Mouse (Mus musculus) ES-Bruce4 (cell line): ENCODE data around the gene Spink8. TPM values are rescaled to one million over a fixed set of nuclear protein-coding genes. Genes with fewer than 3 reads are reported as not detected.
"Not testable (repeated sequence)": the region's sequence is repeated elsewhere in the genome, so short reads cannot be mapped to it uniquely, and the experiment has no call there.

Experiments
- H3K27ac ChIP-seq: 2 replicates; pipeline ENCODE4 v1.5.1; 2012; ENCODE audit warnings: low read length, inconsistent platforms; ENCODE audit not compliant: insufficient read depth
- H3K27me3 ChIP-seq: 2 replicates; pipeline ENCODE4 v1.6.1; 2012; ENCODE audit warnings: mild to moderate bottlenecking, low read length, inconsistent platforms; ENCODE audit not compliant: control insufficient read depth, poor library complexity, insufficient read depth, severe bottlenecking
- H3K36me3 ChIP-seq: 2 replicates; pipeline ENCODE4 v1.6.1; 2012; ENCODE audit warnings: inconsistent platforms, mild to moderate bottlenecking, low read length, moderate library complexity; ENCODE audit not compliant: control insufficient read depth, poor library complexity, insufficient read depth, severe bottlenecking
- H3K4me1 ChIP-seq: one replicate; pipeline ENCODE4 v1.8.1; 2011; ENCODE audit warnings: low read length; ENCODE audit not compliant: control insufficient read depth, insufficient read depth
- H3K4me3 ChIP-seq: 2 replicates; pipeline ENCODE4 v1.5.1; 2011; ENCODE audit warnings: low read depth, mild to moderate bottlenecking, low read length
- H3K9ac ChIP-seq: 2 replicates; pipeline ENCODE4 v1.6.1; 2012; ENCODE audit warnings: low read depth, mild to moderate bottlenecking, inconsistent platforms; ENCODE audit not compliant: poor library complexity, severe bottlenecking
- H3K9me3 ChIP-seq: replicated peaks from 2 replicates; pipeline ENCODE4 v1.6.1; 2012; ENCODE audit warnings: mild to moderate bottlenecking, low read length, inconsistent platforms; ENCODE audit not compliant: control insufficient read depth, poor library complexity, insufficient read depth, severe bottlenecking
- CTCF ChIP-seq: IDR thresholded peaks from one replicate; pipeline ENCODE4 v1.8.1; 2011; ENCODE audit warnings: low read depth, low read length
- EP300 ChIP-seq: IDR thresholded peaks from 2 replicates; pipeline ENCODE4 v1.6.1; 2011; ENCODE audit warnings: low read depth, low read length; ENCODE audit not compliant: insufficient read depth
- POLR2A ChIP-seq: IDR thresholded peaks from one replicate; pipeline ENCODE4 v1.8.1; 2011; ENCODE audit warnings: low read length; ENCODE audit not compliant: insufficient read depth
- polyA plus RNA-seq: library from polyadenylated mRNA; stranded (reverse); fragments of >200 nt; gene quantifications from 2 replicates; pipeline ENCODE4 v1.2.4, GENCODE M21; 2011; ENCODE audit warnings: low read depth; ENCODE audit not compliant: missing spikeins, insufficient read depth, insufficient read length

Gene Spink8
- not detected in 2 replicates for polyA plus RNA-seq

DNA sequence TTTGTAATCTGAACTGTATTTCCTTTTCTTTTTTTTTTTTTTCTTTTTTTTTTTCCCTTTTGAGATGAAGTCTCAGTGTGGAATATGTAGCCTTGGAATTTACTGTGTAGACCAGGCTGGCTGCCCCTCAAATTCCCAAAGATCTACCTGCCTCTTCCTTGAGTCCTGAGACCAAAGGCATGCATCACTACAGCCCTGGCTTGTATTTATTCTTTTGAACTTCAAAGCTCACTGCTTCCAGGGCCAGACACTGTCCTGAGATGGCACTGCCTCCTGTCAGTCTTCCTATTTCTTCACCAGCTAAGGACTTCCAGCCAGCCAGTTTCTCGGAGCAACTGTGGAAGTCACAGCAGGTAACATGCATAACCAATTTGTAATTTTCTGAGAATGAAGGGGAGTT is at the start of gene Spink8:
Gene Spink8 (plus strand): TSS at position 301 of the 400 bp plus-strand sequence.
- H3K36me3 ChIP-seq: no peaks in the 10 kb centered on the region
- H3K4me3 ChIP-seq: no peak within 1 kb of the TSS
- no peak within 1 kb of the TSS for H3K27ac ChIP-seq
- H3K9me3 ChIP-seq: no peaks in the 10 kb centered on the region
- TF ChIP-seq CTCF (no peak), EP300 (no peak), POLR2A (no peak)
- H3K4me1 ChIP-seq: no peaks in the 10 kb centered on the region
- no peak within 1 kb of the TSS for H3K9ac ChIP-seq
- H3K27me3 ChIP-seq: no peaks in the 10 kb centered on the region

DNA sequence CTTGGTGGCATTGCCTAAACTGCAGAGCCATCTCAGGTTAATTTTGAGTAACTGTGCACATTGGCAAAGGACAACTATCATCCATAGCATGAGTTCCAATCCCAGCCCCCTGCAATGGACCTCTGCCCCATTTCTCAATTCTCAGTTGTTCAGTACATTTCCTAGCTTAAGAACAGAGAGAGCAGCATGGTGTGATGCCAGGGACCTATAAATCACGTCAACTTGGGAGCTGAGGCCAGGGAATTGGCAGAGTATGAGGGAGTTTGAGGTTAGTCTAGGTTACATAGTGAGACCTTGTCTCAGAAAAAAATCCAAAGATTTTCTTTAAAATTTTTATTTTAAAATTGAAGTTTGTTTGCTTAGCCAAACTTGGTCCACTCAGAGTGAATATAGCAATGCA is 45.2 kb upstream of the Spink8 start:
- not testable (repeated sequence) for H3K4me3 ChIP-seq, H3K27ac ChIP-seq, H3K27me3 ChIP-seq, H3K9ac ChIP-seq, H3K9me3 ChIP-seq, H3K36me3 ChIP-seq, H3K4me1 ChIP-seq

GRCm38 (mm10) chr9:109790570-109790969 is 21.5 kb upstream of the Spink8 start, which contains the start of gene Fbxw27:
Gene Fbxw27 (minus strand): TSS chr9:109790670.
- H3K4me1 ChIP-seq, H3K36me3 ChIP-seq, H3K9ac ChIP-seq, H3K4me3 ChIP-seq, H3K27me3 ChIP-seq, H3K27ac ChIP-seq, H3K9me3 ChIP-seq: not testable (repeated sequence)

DNA sequence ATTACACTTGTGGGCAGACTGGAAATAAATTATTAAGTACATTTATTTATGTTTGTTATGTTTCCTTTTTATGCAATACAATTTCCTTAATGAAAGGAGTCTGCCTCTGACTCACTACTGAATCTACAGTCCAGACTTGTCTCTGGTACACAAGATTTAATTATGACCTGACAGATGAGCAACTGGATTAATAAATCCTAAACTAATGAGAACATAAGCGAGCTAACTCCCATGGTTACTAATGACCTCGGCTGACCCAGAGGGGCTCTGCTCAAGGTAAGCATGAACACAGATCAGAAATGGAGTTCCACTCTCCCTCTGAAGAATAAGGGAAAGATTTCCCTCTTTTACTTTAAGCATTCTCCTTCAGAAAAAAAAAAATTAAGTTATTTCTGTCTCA is 16.9 kb upstream of the Spink8 start:
- Histone ChIP-seq H3K9me3 (no peaks in the 10 kb centered on the region), H3K4me1 (no peaks in the 10 kb centered on the region), H3K9ac (no peak overlapping the region), H3K27ac (no peak overlapping the region), H3K27me3 (no peaks in the 10 kb centered on the region), H3K36me3 (no peaks in the 10 kb centered on the region), H3K4me3 (no peak overlapping the region)
- TF ChIP-seq CTCF: no peak
- TF ChIP-seq POLR2A: no peak
- no peak for TF ChIP-seq EP300

- no peaks in the 10 kb centered on the region for H3K4me1 ChIP-seq
- no peaks in the 10 kb centered on the region for H3K9me3 ChIP-seq
- TF ChIP-seq CTCF (no peak), EP300 (no peak), POLR2A (no peak)
- H3K36me3 ChIP-seq: no peaks in the 10 kb centered on the region
- no peak overlapping the region for H3K9ac ChIP-seq
- H3K4me3 ChIP-seq: no peak overlapping the region
- H3K27ac ChIP-seq: no peak overlapping the region
- H3K27me3 ChIP-seq: no peaks in the 10 kb centered on the region
Measured at GRCm38 (mm10) chr9:109795811-109796210, 16.3 kb upstream of the Spink8 start.

- no peaks in the 10 kb centered on the region for H3K4me1 ChIP-seq
- H3K36me3 ChIP-seq: no peaks in the 10 kb centered on the region
- H3K27ac ChIP-seq: no peak overlapping the region
- H3K9ac ChIP-seq: no peak overlapping the region
- TF ChIP-seq POLR2A (no peak), EP300 (no peak), CTCF (peak; percentile 73)
- no peaks in the 10 kb centered on the region for H3K27me3 ChIP-seq
- H3K9me3 ChIP-seq: no peaks in the 10 kb centered on the region
- no peak overlapping the region for H3K4me3 ChIP-seq
Measured at GRCm38 (mm10) chr9:109798051-109798450, 14.0 kb upstream of the Spink8 start.

- H3K4me3 ChIP-seq, H3K9ac ChIP-seq, H3K4me1 ChIP-seq, H3K36me3 ChIP-seq, H3K27ac ChIP-seq, H3K27me3 ChIP-seq, H3K9me3 ChIP-seq: not testable (repeated sequence)
Measured at GRCm38 (mm10) chr9:109805596-109805995, 6.5 kb upstream of the Spink8 start.
